Mouse (Mus musculus): ENCODE data around the gene Dda1. TPM values are rescaled to one million over a fixed set of nuclear protein-coding genes. Genes with fewer than 3 reads are reported as not detected.

Gene Dda1
- polyA plus RNA-seq, 1 experiment: 67.8 TPM

- no peak for DNase-seq (ENCODE audit: low read depth in 1 of 2, low spot score in 2 of 2)
- Histone ChIP-seq H3K27ac (ENCODE audit: insufficient read depth, low read length) (peak overlapping the region; percentile 29; the same call in 1 of the 2 replicates), H3K27me3 (ENCODE audit: control insufficient read depth, insufficient read depth, low read length) (no peaks in the 10 kb centered on the region), H3K4me3 (ENCODE audit: extremely low read depth, insufficient read depth, insufficient read length) (no peak overlapping the region), H3K4me1 (ENCODE audit: control insufficient read depth, insufficient read depth, insufficient read length) (no peaks in the 10 kb centered on the region), H3K36me3 (ENCODE audit: control insufficient read depth, insufficient read depth, low read length) (no peaks in the 10 kb centered on the region)
- TF ChIP-seq CTCF (IDR thresholded peaks at IDR 0.05; ENCODE audit: extremely low read depth, insufficient read depth, insufficient read length, insufficient replicate concordance) (no peak), POLR2A (IDR thresholded peaks at IDR 0.05; ENCODE audit: low read depth, low read length) (no peak)
- 63% methylated on average over 16 of the region's 16 CpGs for WGBS
These were observed 30.1 kb downstream of the Dda1 start for GRCm38 (mm10) chr8:71498816-71499690.

DNA sequence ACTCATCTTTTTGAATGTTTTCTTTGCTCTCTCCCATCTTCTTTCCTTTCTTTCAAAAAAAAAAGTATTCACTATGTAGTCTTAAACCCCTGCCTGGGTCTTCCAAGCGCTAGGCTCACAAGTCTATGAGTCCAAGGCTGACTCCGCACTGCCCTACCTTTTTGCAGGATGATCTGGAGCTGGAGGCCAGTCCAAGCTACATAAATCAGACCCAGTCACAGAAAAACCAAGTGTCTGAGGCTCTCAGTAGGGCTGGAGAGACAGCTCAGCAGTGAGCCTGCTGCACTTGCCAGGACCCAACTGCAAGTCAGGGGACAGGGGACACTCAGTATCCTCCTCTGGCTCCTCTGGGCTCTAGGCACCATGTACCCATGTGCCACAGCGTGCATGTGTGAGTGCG is 35.4 kb downstream of the Dda1 start:
- Histone ChIP-seq H3K27me3 (ENCODE audit: control insufficient read depth, insufficient read depth, low read length) (no peaks in the 10 kb centered on the region), H3K4me1 (ENCODE audit: control insufficient read depth, insufficient read depth, insufficient read length) (no peaks in the 10 kb centered on the region; the same call in 1 of the 2 replicates), H3K27ac (ENCODE audit: insufficient read depth, low read length) (no peak overlapping the region; the same call in 1 of the 2 replicates), H3K36me3 (ENCODE audit: control insufficient read depth, insufficient read depth, low read length) (no peaks in the 10 kb centered on the region), H3K4me3 (ENCODE audit: extremely low read depth, insufficient read depth, insufficient read length) (no peak overlapping the region)
- no peak for TF ChIP-seq CTCF (IDR thresholded peaks at IDR 0.05; ENCODE audit: extremely low read depth, insufficient read depth, insufficient read length, insufficient replicate concordance)
- TF ChIP-seq POLR2A (IDR thresholded peaks at IDR 0.05; ENCODE audit: low read depth, low read length): no peak
- WGBS: 92% methylated on average over 4 of the region's 4 CpGs
- no peak for DNase-seq (ENCODE audit: low read depth in 1 of 2, low spot score in 2 of 2)

GRCm38 (mm10) chr8:71505326-71505725 is 36.3 kb downstream of the Dda1 start:
- no peaks in the 10 kb centered on the region for H3K27me3 ChIP-seq (ENCODE audit: control insufficient read depth, insufficient read depth, low read length)
- no peaks in the 10 kb centered on the region for H3K36me3 ChIP-seq (ENCODE audit: control insufficient read depth, insufficient read depth, low read length)
- TF ChIP-seq CTCF (IDR thresholded peaks at IDR 0.05; ENCODE audit: extremely low read depth, insufficient read depth, insufficient read length, insufficient replicate concordance) (no peak), POLR2A (IDR thresholded peaks at IDR 0.05; ENCODE audit: low read depth, low read length) (no peak)
- H3K27ac ChIP-seq (ENCODE audit: insufficient read depth, low read length): no peak overlapping the region
- no peak for DNase-seq (ENCODE audit: low read depth in 1 of 2, low spot score in 2 of 2)
- H3K4me1 ChIP-seq (ENCODE audit: control insufficient read depth, insufficient read depth, insufficient read length): no peaks in the 10 kb centered on the region; the same call in 1 of the 2 replicates
- H3K4me3 ChIP-seq (ENCODE audit: extremely low read depth, insufficient read depth, insufficient read length): no peak overlapping the region
- 89% methylated on average over 4 of the region's 4 CpGs for WGBS

DNA sequence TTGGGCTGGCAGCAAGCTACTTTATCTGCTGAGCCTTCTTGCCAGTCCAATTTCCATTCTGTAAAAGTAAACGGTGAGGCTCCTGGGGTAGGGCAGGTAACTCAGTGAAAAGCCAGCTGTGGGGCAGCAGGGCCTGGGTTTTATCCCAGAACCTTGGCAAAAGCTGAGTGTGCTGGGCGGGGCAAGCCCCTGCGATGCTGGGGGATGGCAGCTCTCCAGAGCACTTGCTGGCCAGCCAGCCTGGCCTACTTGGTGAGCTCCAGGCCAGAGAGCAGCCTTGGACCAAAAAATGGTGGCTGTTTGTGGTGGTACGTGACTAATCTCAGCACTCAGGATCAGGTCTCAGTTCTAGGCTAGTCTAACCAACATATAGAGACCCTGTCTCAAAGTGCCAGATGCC is 37.0 kb downstream of the Dda1 start:
- no peaks in the 10 kb centered on the region for H3K27me3 ChIP-seq (ENCODE audit: control insufficient read depth, insufficient read depth, low read length)
- H3K4me3 ChIP-seq (ENCODE audit: extremely low read depth, insufficient read depth, insufficient read length): no peak overlapping the region
- H3K4me1 ChIP-seq (ENCODE audit: control insufficient read depth, insufficient read depth, insufficient read length): no peaks in the 10 kb centered on the region; the same call in 1 of the 2 replicates
- WGBS: 82% methylated on average over 4 of the region's 4 CpGs
- H3K36me3 ChIP-seq (ENCODE audit: control insufficient read depth, insufficient read depth, low read length): no peaks in the 10 kb centered on the region
- no peak overlapping the region for H3K27ac ChIP-seq (ENCODE audit: insufficient read depth, low read length)
- no peak for TF ChIP-seq POLR2A (IDR thresholded peaks at IDR 0.05; ENCODE audit: low read depth, low read length)
- no peak for TF ChIP-seq CTCF (IDR thresholded peaks at IDR 0.05; ENCODE audit: extremely low read depth, insufficient read depth, insufficient read length, insufficient replicate concordance)
- no peak for DNase-seq (ENCODE audit: low read depth in 1 of 2, low spot score in 2 of 2)

DNA sequence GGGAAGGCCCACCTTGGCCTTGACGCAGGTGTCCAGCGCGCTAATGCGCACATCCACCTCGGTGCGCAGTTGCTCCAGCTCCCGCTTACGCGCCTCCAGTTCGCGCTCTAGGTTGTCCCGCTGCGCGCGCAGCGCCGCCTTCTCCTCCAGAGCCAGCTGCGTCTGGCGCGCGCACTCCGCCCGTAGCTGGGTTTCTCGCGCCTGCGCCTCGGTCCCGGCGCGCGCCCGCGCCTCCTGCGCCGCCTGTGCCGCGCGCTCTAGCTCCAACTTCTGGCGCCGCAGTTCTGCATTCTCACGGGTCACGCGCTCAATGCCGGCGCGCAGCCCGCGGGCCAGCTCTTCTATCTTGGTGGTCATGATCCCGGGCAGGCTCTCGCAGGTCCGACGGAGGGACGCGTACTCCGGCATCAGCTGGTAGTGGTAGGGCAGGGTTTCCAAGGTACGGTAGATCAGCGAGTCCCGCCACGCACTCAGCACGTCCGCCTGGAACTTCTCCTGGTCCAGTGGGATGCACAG is 38.6 kb downstream of the Dda1 start:
- Histone ChIP-seq H3K27ac (ENCODE audit: insufficient read depth, low read length) (0 out of 2 replicates have a peak overlapping the region, but pooled peaks have one; percentile 37), H3K4me3 (ENCODE audit: extremely low read depth, insufficient read depth, insufficient read length) (peak overlapping the region; percentile 39; the same call in 1 of the 2 replicates), H3K27me3 (ENCODE audit: control insufficient read depth, insufficient read depth, low read length) (no peaks in the 10 kb centered on the region), H3K36me3 (ENCODE audit: control insufficient read depth, insufficient read depth, low read length) (no peaks in the 10 kb centered on the region), H3K4me1 (ENCODE audit: control insufficient read depth, insufficient read depth, insufficient read length) (no peaks in the 10 kb centered on the region; the same call in 1 of the 2 replicates)
- TF ChIP-seq CTCF (IDR thresholded peaks at IDR 0.05; ENCODE audit: extremely low read depth, insufficient read depth, insufficient read length, insufficient replicate concordance) (no peak), POLR2A (IDR thresholded peaks at IDR 0.05; ENCODE audit: low read depth, low read length) (no peak)
- no peak for DNase-seq (ENCODE audit: low read depth in 1 of 2, low spot score in 2 of 2)
- 2% methylated on average over 60 of the region's 61 CpGs for WGBS

- TF ChIP-seq POLR2A (IDR thresholded peaks at IDR 0.05; ENCODE audit: low read depth, low read length): no peak
- no peak for TF ChIP-seq CTCF (IDR thresholded peaks at IDR 0.05; ENCODE audit: extremely low read depth, insufficient read depth, insufficient read length, insufficient replicate concordance)
- no peaks in the 10 kb centered on the region; the same call in 1 of the 2 replicates for H3K4me1 ChIP-seq (ENCODE audit: control insufficient read depth, insufficient read depth, insufficient read length)
- no peaks in the 10 kb centered on the region for H3K27me3 ChIP-seq (ENCODE audit: control insufficient read depth, insufficient read depth, low read length)
- 73% methylated on average over 2 of the region's 2 CpGs for WGBS
- H3K36me3 ChIP-seq (ENCODE audit: control insufficient read depth, insufficient read depth, low read length): no peaks in the 10 kb centered on the region
- no peak for DNase-seq (ENCODE audit: low read depth in 1 of 2, low spot score in 2 of 2)
- peak overlapping the region; percentile 7; the same call in 1 of the 2 replicates for H3K4me3 ChIP-seq (ENCODE audit: extremely low read depth, insufficient read depth, insufficient read length)
- 0 out of 2 replicates have a peak overlapping the region, but pooled peaks have one; percentile 21 for H3K27ac ChIP-seq (ENCODE audit: insufficient read depth, low read length)
These were observed 40.3 kb downstream of the Dda1 start for GRCm38 (mm10) chr8:71509316-71509715.
